Comparison of ENCODE assay signal across 8 mouse cellular contexts in the genomic region with DNA sequence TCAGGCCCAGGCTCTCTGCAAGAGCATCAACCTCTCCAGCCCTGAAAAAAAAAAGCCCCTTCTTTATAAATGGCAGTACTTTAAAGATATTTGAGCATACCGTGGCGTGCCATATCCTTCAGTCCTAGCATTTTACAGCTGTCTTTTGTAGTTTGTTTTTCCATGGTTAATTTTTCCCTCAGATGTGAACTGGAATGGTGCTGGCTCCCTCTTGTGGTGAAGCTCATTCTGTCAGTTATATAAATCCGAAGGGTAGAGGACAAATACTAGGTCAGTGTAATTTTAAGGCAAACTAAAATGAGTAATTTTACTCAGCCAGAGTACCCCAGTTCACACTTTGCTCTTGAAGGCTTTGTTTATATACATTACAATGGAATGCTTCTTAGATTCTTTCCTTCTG. TPM values are rescaled to one million over a fixed set of nuclear protein-coding genes. Genes with fewer than 3 reads are reported as not detected.
DNase-seq lines count a peak whose midpoint lies in the region; ATAC-seq and TF ChIP-seq lines count a peak whose summit lies in the region.

No protein-coding gene starts in this region.

- H3K4me1 ChIP-seq in stomach, postnatal 0 days (replicated peaks; ENCODE audit: control insufficient read depth, insufficient read depth), result no peaks in the 10 kb centered on the region

- peak; percentile 87 for TF ChIP-seq CTCF in stomach, postnatal 0 days (IDR thresholded peaks at IDR 0.05; ENCODE audit: low read depth)

- H3K9ac ChIP-seq in stomach, postnatal 0 days (ENCODE audit: low read length), result no peak overlapping the region

- DNase-seq in cerebellum, adult 11-12 months, result no peak
- DNase-seq in ovary, postnatal 14 days (ENCODE audit: low spot score), result peak; percentile 23
- no peak for DNase-seq in ovary, adult 18-20 months (ENCODE audit: low spot score)
- DNase-seq in cerebellum, adult 18-20 months, result peak; percentile 41 to 55
- peak; percentile 19 to 34 for DNase-seq in left cerebral cortex, postnatal 36 days (ENCODE audit: low spot score in 2 of 2)
- peak; percentile 57 for DNase-seq in stomach, postnatal 0 days (ENCODE audit: low spot score)

- H3K4me3 ChIP-seq in stomach, postnatal 0 days (ENCODE audit: low read depth, low read length), result no peak overlapping the region

- ATAC-seq in cerebellum, adult (ENCODE audit: insufficient number of reproducible peaks, low FRiP score, low TSS enrichment), result 0 out of 2 replicates have a peak, but pooled peaks have one; percentile 40
- ATAC-seq in granulocyte monocyte progenitor cell, adult 5-6 weeks (replicated peaks; ENCODE audit: poor library complexity, severe bottlenecking), result peak; percentile 67
- no peak for ATAC-seq in stomach, postnatal 0 days (ENCODE audit: low FRiP score, low TSS enrichment)

- WGBS in stomach, postnatal 0 days, result 16% methylated on average over 3 of the region's 3 CpGs

- H3K36me3 ChIP-seq in stomach, postnatal 0 days (ENCODE audit: control insufficient read depth, insufficient read depth, low read length), result peaks cover 5% of the 10 kb centered on the region

- H3K4me2 ChIP-seq in stomach, postnatal 0 days (replicated peaks; ENCODE audit: low read depth), result no peak overlapping the region

- no peak overlapping the region for H3K27ac ChIP-seq in stomach, postnatal 0 days (replicated peaks)

- no peak for TF ChIP-seq EP300 in stomach, postnatal 0 days (optimal IDR thresholded peaks at IDR 0.05)

- no peaks in the 10 kb centered on the region for H3K27me3 ChIP-seq in stomach, postnatal 0 days (ENCODE audit: control insufficient read depth, insufficient read depth, low read length)

- H3K9me3 ChIP-seq in stomach, postnatal 0 days (ENCODE audit: control insufficient read depth, low read length), result no peaks in the 10 kb centered on the region

- intact Hi-C loops in left cerebral cortex, postnatal 36 days (cut with DNase I), result loop anchor here (10.0 kb wide), 2 partner anchors 307 to 707 kb away; no protein-coding TSS in a partner anchor

RNA-seq across cellular contexts. Expression of a gene that starts 12.1 kb away (rescaled TPM):
- total RNA-seq in granulocyte monocyte progenitor cell, adult 5-6 weeks (2014; fragmentation: Nextera tagmentation), result 71.3 and 92.1 TPM in 2 replicates
- total RNA-seq in granulocyte monocyte progenitor cell, adult 5-6 weeks (2017), result 63.8 and 70.1 TPM in 2 replicates
- total RNA-seq in left cerebral cortex, postnatal 36 days (2021), result 10 to 100 TPM; 58.8 to 69.1 TPM
- polyA plus RNA-seq in stomach, postnatal 0 days (2015; fragmentation: Nextera tagmentation; extraction: Ambion mirVana), result 37.3 and 43.9 TPM in 2 replicates

RNA-seq across cellular contexts. Expression of a gene that starts 46.5 kb away (rescaled TPM):
- 28.0 and 31.4 TPM in 2 replicates for total RNA-seq in granulocyte monocyte progenitor cell, adult 5-6 weeks (2014; fragmentation: Nextera tagmentation)
- 30.3 and 31.9 TPM in 2 replicates for total RNA-seq in granulocyte monocyte progenitor cell, adult 5-6 weeks (2017)
- 10 to 100 TPM in 1 of 2 experiments, 1 to 10 TPM in 1; 9.0 to 10.5 TPM for total RNA-seq in left cerebral cortex, postnatal 36 days (2021)
- polyA plus RNA-seq in stomach, postnatal 0 days (2015; fragmentation: Nextera tagmentation; extraction: Ambion mirVana), result 4.9 and 5.7 TPM in 2 replicates

Comparison
In these comparisons a context has a peak if more than half of its experiments do, and no peak if none do; other contexts are left out.
1. DNase-seq: peak in ovary, postnatal 14 days (single experiment), cerebellum, adult 18-20 months (2 of 2), left cerebral cortex, postnatal 36 days (2 of 2) and stomach, postnatal 0 days (single experiment); none in cerebellum, adult 11-12 months (single experiment) and ovary, adult 18-20 months (single experiment).